Mouse (Mus musculus) G1E (cell line): ENCODE measurements at regions not wholly inside any gene's neighbourhood (a gene's known extent, or its start where the extent isn't known, plus 50 kb on each side); places are given as distances from the start of the nearest gene placed in this dataset.

Source experiments
- ATAC-seq: 2 replicates; pipeline ENCODE4 v1.8.0; 2016; ENCODE audit warnings: mild to moderate bottlenecking; ENCODE audit not compliant: insufficient number of reproducible peaks, poor library complexity, low FRiP score, severe bottlenecking; ENCODE audit errors: extremely low read depth
- DNase-seq: peaks from one replicate; pipeline ENCODE4 v3.0.0; 2012; ENCODE audit warnings: low spot score
- H3K27me3 ChIP-seq: 2 replicates; pipeline ENCODE4 v1.6.1; 2012; ENCODE audit warnings: mild to moderate bottlenecking, low read length, inconsistent platforms; ENCODE audit not compliant: insufficient read depth
- H3K36me3 ChIP-seq: replicated peaks from 2 replicates; pipeline ENCODE3; 2012; ENCODE audit warnings: mild to moderate bottlenecking, inconsistent platforms
- H3K4me1 ChIP-seq: 2 replicates; pipeline ENCODE4 v1.6.1; 2012; ENCODE audit warnings: low read depth, low read length, inconsistent platforms, mixed read lengths; ENCODE audit not compliant: insufficient read depth
- H3K4me3 ChIP-seq: 2 replicates; pipeline ENCODE4 v1.5.1; 2012; ENCODE audit warnings: low read depth, mild to moderate bottlenecking, inconsistent platforms, low read length, moderate library complexity, mixed read lengths
- H3K9me3 ChIP-seq: replicated peaks from 2 replicates; pipeline ENCODE4 v1.6.1; 2012; ENCODE audit warnings: inconsistent platforms
- CTCF ChIP-seq: IDR thresholded peaks from 2 replicates; pipeline ENCODE4 v1.5.1; 2012; ENCODE audit warnings: low read depth, low read length, inconsistent platforms, mixed read lengths
- GATA1 ChIP-seq: IDR thresholded peaks from 2 replicates; pipeline ENCODE4 v1.6.1; 2012; ENCODE audit warnings: borderline replicate concordance, low read length, inconsistent platforms, mixed read lengths
- GATA2 ChIP-seq: IDR thresholded peaks from 2 replicates; pipeline ENCODE4 v1.6.1; 2012; ENCODE audit warnings: low read depth, low read length, inconsistent platforms, borderline replicate concordance
- POLR2AphosphoS5 ChIP-seq: IDR thresholded peaks from 2 replicates; pipeline ENCODE4 v1.6.1; 2012; ENCODE audit warnings: low read depth, low read length, inconsistent platforms; ENCODE audit not compliant: insufficient replicate concordance
- TAL1 ChIP-seq: conservative IDR thresholded peaks from 2 replicates; pipeline ENCODE4 v1.6.1; 2012; ENCODE audit warnings: low read depth, low read length, inconsistent platforms, mixed read lengths

- Histone ChIP-seq H3K4me1 (no peaks in the 10 kb centered on the region), H3K27me3 (no peaks in the 10 kb centered on the region), H3K36me3 (no peaks in the 10 kb centered on the region), H3K4me3 (no peak overlapping the region), H3K9me3 (no peaks in the 10 kb centered on the region)
- DNase-seq (no peak), ATAC-seq (no peak)
- no peak for TF ChIP-seq POLR2AphosphoS5
- no peak for TF ChIP-seq CTCF
- TF ChIP-seq GATA2: no peak
- TF ChIP-seq GATA1: no peak
- TF ChIP-seq TAL1: no peak
Measured at GRCm38 (mm10) chr14:111281354-111281753, 393.5 kb upstream of the Slitrk5 start.

GRCm38 (mm10) chr14:111283681-111284461 lies 391.0 kb upstream of the Slitrk5 start:
- Histone ChIP-seq H3K4me1 (no peaks in the 10 kb centered on the region), H3K4me3 (no peak overlapping the region), H3K36me3 (no peaks in the 10 kb centered on the region), H3K27me3 (no peaks in the 10 kb centered on the region), H3K9me3 (no peaks in the 10 kb centered on the region)
- ATAC-seq: no peak
- TF ChIP-seq POLR2AphosphoS5: no peak
- no peak for TF ChIP-seq GATA2
- no peak for DNase-seq

GRCm38 (mm10) chr14:111285981-111286380 lies 388.9 kb upstream of the Slitrk5 start:
- DNase-seq: no peak
- Histone ChIP-seq H3K9me3 (no peaks in the 10 kb centered on the region), H3K4me1 (no peaks in the 10 kb centered on the region), H3K36me3 (no peaks in the 10 kb centered on the region), H3K27me3 (no peaks in the 10 kb centered on the region), H3K4me3 (no peak overlapping the region)
- TF ChIP-seq TAL1 (no peak), GATA1 (no peak), GATA2 (no peak), POLR2AphosphoS5 (no peak), CTCF (no peak)
- ATAC-seq: no peak

- Histone ChIP-seq H3K9me3 (no peaks in the 10 kb centered on the region), H3K4me1 (no peaks in the 10 kb centered on the region), H3K4me3 (no peak overlapping the region), H3K27me3 (no peaks in the 10 kb centered on the region), H3K36me3 (no peaks in the 10 kb centered on the region)
- no peak for TF ChIP-seq CTCF
- no peak for TF ChIP-seq POLR2AphosphoS5
- no peak for TF ChIP-seq GATA2
- no peak for TF ChIP-seq TAL1
- no peak for TF ChIP-seq GATA1
- no peak for ATAC-seq
- no peak for DNase-seq
Measured at GRCm38 (mm10) chr14:111295521-111295920, 379.4 kb upstream of the Slitrk5 start.

- DNase-seq (no peak), ATAC-seq (no peak)
- Histone ChIP-seq H3K36me3 (no peaks in the 10 kb centered on the region), H3K4me3 (no peak overlapping the region), H3K9me3 (no peaks in the 10 kb centered on the region), H3K27me3 (no peaks in the 10 kb centered on the region), H3K4me1 (no peaks in the 10 kb centered on the region)
- no peak for TF ChIP-seq GATA2
Measured at GRCm38 (mm10) chr14:111297796-111298195, 377.1 kb upstream of the Slitrk5 start.

GRCm38 (mm10) chr14:111330570-111330969 lies 344.3 kb upstream of the Slitrk5 start:
- H3K4me3 ChIP-seq: no peak overlapping the region
- no peaks in the 10 kb centered on the region for H3K9me3 ChIP-seq
- DNase-seq (no peak), ATAC-seq (no peak)
- H3K27me3 ChIP-seq: no peaks in the 10 kb centered on the region
- H3K4me1 ChIP-seq: no peaks in the 10 kb centered on the region
- TF ChIP-seq GATA1: no peak
- TF ChIP-seq POLR2AphosphoS5: no peak
- TF ChIP-seq TAL1: no peak
- TF ChIP-seq GATA2: no peak
- no peak for TF ChIP-seq CTCF
- H3K36me3 ChIP-seq: no peaks in the 10 kb centered on the region

- ATAC-seq: no peak
- Histone ChIP-seq H3K9me3 (no peaks in the 10 kb centered on the region), H3K36me3 (no peaks in the 10 kb centered on the region), H3K4me3 (no peak overlapping the region), H3K4me1 (no peaks in the 10 kb centered on the region), H3K27me3 (no peaks in the 10 kb centered on the region)
- DNase-seq: no peak
- no peak for TF ChIP-seq GATA2
- TF ChIP-seq TAL1: no peak
- TF ChIP-seq CTCF: no peak
- no peak for TF ChIP-seq POLR2AphosphoS5
- no peak for TF ChIP-seq GATA1
Measured at GRCm38 (mm10) chr14:111353518-111353917, 321.4 kb upstream of the Slitrk5 start.
